Mouse (Mus musculus) bone marrow, adult 2 months (tissue): Measurements from ENCODE around the gene Tnip1.

Source experiments
- CTCF ChIP-seq: fragments of 200-500 bp; IDR thresholded peaks from 2 replicates; pipeline ENCODE4 v1.5.1; 2011; ENCODE audit warnings: low read length, control low read depth; ENCODE audit not compliant: control insufficient read depth, insufficient read depth
- POLR2A ChIP-seq: fragments of 200-500 bp; IDR thresholded peaks from 2 replicates; pipeline ENCODE4 v1.6.1; 2011; ENCODE audit warnings: low read depth, mild to moderate bottlenecking, control low read depth, low read length, borderline replicate concordance; ENCODE audit not compliant: control insufficient read depth

GRCm38 (mm10) chr11:54871831-54872537 lies 90.7 kb downstream of the Tnip1 start:
- no peak for TF ChIP-seq POLR2A
- no peak for TF ChIP-seq CTCF
